Mouse (Mus musculus) thymus, adult 2 months (tissue): ENCODE measurements around the gene Nyap1.

ENCODE experiments used
- CTCF ChIP-seq: fragments of 200-500 bp; IDR thresholded peaks from 2 replicates; pipeline ENCODE4 v1.5.1; 2012; ENCODE audit warnings: mild to moderate bottlenecking, control low read depth, low read length, moderate library complexity, borderline replicate concordance; ENCODE audit not compliant: control insufficient read depth, poor library complexity, insufficient read depth; ENCODE audit errors: extremely low read depth
- POLR2A ChIP-seq: fragments of 200-500 bp; IDR thresholded peaks from 2 replicates; pipeline ENCODE4 v1.6.1; 2012; ENCODE audit warnings: mild to moderate bottlenecking, low read length, control low read depth, moderate library complexity; ENCODE audit not compliant: control insufficient read depth, poor library complexity, insufficient read depth; ENCODE audit errors: extremely low read depth

DNA sequence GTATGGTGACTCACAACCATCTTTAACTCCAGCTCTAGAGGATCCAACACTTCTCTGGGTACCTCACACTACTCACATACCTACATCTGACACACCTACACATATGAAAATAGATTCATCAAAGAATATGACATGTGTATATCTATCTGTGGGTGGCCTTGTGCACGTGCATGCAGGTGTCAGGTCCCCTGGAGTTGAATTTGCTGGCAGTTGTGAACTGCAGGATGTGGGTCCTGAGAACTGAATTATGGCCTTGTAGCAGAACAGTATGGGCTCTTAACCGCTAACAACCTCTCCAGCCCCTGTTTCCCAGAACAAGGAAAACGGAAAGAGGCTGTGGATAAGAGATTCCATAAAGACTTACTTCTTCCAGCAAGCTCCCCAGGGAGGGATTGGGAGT lies 42.3 kb downstream of the Nyap1 start:
- TF ChIP-seq POLR2A = no peak
- TF ChIP-seq CTCF = no peak
